In the genomic region with DNA sequence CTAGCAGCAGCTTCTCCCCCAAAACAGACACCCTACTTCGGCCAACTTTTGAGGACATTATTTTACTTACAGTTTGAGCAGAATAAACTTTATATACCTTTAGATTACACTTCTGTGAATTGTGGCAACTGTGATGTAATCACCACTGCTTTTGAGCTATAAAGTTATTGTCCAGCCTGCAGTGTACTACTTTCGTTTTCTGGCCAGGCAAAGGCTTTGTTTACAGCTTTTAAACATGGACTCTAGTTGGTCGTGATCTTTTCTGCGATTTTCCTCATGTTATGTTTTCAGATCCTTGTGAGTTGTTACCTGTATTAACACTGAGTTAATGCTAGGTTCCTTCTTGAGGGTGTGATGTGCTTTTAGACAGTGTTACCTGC, we compare ENCODE assay signal across 8 mouse cellular contexts.
DNase-seq lines count a peak whose midpoint lies in the region; ATAC-seq and TF ChIP-seq lines count a peak whose summit lies in the region.

No protein-coding gene starts in this region.

- 31% methylated on average over 4 of the region's 4 CpGs for WGBS in lung, embryonic 16.5 days
- WGBS in limb, embryonic 14.5 days: 37% methylated on average over 4 of the region's 4 CpGs
- 40% methylated on average over 4 of the region's 4 CpGs for WGBS in olfactory bulb, adult 2 months

- H3K36me3 ChIP-seq in lung, embryonic 16.5 days (ENCODE audit: control insufficient read depth, insufficient read depth, low read length): no peaks in the 10 kb centered on the region
- H3K36me3 ChIP-seq in limb, embryonic 14.5 days (ENCODE audit: control insufficient read depth, insufficient read depth, low read length): no peaks in the 10 kb centered on the region

- peak overlapping the region; percentile 81 for H3K4me3 ChIP-seq in lung, embryonic 16.5 days (ENCODE audit: low read length)
- peak overlapping the region; percentile 73 for H3K4me3 ChIP-seq in limb, embryonic 14.5 days (replicated peaks; ENCODE audit: low read length)
- H3K4me3 ChIP-seq in olfactory bulb, adult 2 months (ENCODE audit: insufficient read depth, low read depth, low read length): peak overlapping the region; percentile 76

- peak overlapping the region; percentile 97 for H3K27ac ChIP-seq in lung, embryonic 16.5 days (ENCODE audit: low read length)
- peak overlapping the region; percentile 97 for H3K27ac ChIP-seq in limb, embryonic 14.5 days (replicated peaks; ENCODE audit: low read depth, low read length)
- peak overlapping the region; percentile 87 for H3K27ac ChIP-seq in olfactory bulb, adult 2 months (ENCODE audit: insufficient read depth, low read depth, low read length)

- peak overlapping the region; percentile 98 for H3K9ac ChIP-seq in lung, embryonic 16.5 days (ENCODE audit: low read length)
- peak overlapping the region; percentile 98 for H3K9ac ChIP-seq in limb, embryonic 14.5 days (ENCODE audit: low read depth, low read length, severe bottlenecking)

- no peak for TF ChIP-seq CTCF in olfactory bulb, adult 2 months (IDR thresholded peaks at IDR 0.05; ENCODE audit: insufficient read depth, low read depth, low read length)

- H3K4me1 ChIP-seq in lung, embryonic 16.5 days (replicated peaks; ENCODE audit: control insufficient read depth, insufficient read depth, low read length): peaks cover 8% of the 10 kb centered on the region
- H3K4me1 ChIP-seq in limb, embryonic 14.5 days (ENCODE audit: control insufficient read depth, insufficient read depth, low read length): no peaks in the 10 kb centered on the region
- no peaks in the 10 kb centered on the region for H3K4me1 ChIP-seq in olfactory bulb, adult 2 months (ENCODE audit: control insufficient read depth, insufficient read depth, low read length)

- DNase-seq in lung, postnatal 14 days: no peak
- no peak for DNase-seq in limb, embryonic 14.5 days (ENCODE audit: low spot score)
- DNase-seq in layer of hippocampus, postnatal 36 days: no peak
- DNase-seq in frontal cortex, adult 2 months (ENCODE audit: extremely low spot score in 1 of 2, low spot score in 1 of 2): no peak

- TF ChIP-seq POLR2A in limb, embryonic 14.5 days (IDR thresholded peaks at IDR 0.05; ENCODE audit: borderline replicate concordance, extremely low read depth, insufficient read depth, insufficient read length): no peak
- no peak for TF ChIP-seq POLR2A in olfactory bulb, adult 2 months (IDR thresholded peaks at IDR 0.05; ENCODE audit: insufficient read depth, low read depth, low read length)

- no peaks in the 10 kb centered on the region for H3K27me3 ChIP-seq in lung, embryonic 16.5 days (ENCODE audit: control insufficient read depth, insufficient read depth, low read depth, low read length)
- no peaks in the 10 kb centered on the region for H3K27me3 ChIP-seq in limb, embryonic 14.5 days (ENCODE audit: control insufficient read depth, insufficient read depth, low read length)

- H3K4me2 ChIP-seq in lung, embryonic 16.5 days (ENCODE audit: low read depth, low read length): peak overlapping the region; percentile 58
- peak overlapping the region; percentile 69 for H3K4me2 ChIP-seq in limb, embryonic 14.5 days (replicated peaks; ENCODE audit: low read depth, low read length, severe bottlenecking)

- peak; percentile 21; the same call in 1 of the 2 replicates for ATAC-seq in lung, embryonic 16.5 days (ENCODE audit: low read depth)
- ATAC-seq in erythroid progenitor cell, adult 5-6 weeks (replicated peaks; ENCODE audit: low FRiP score, poor library complexity, severe bottlenecking): peak; percentile 35; the same call in 1 of the 2 replicates
- ATAC-seq in limb, embryonic 14.5 days (ENCODE audit: low FRiP score, low read depth): peak; percentile 25; the same call in 1 of the 2 replicates
- ATAC-seq in granulocyte monocyte progenitor cell, adult 5-6 weeks (replicated peaks; ENCODE audit: poor library complexity, severe bottlenecking): no peak

- H3K9me3 ChIP-seq in lung, embryonic 16.5 days (ENCODE audit: control insufficient read depth, low read length): no peaks in the 10 kb centered on the region; the same call in 1 of the 2 replicates
- H3K9me3 ChIP-seq in limb, embryonic 14.5 days (ENCODE audit: control insufficient read depth, low read length): no peaks in the 10 kb centered on the region
